Mouse (Mus musculus) cortical plate, adult 2 months (tissue): Measurements from ENCODE around the gene Gmeb2.

Source experiments
- CTCF ChIP-seq: fragments of 200-500 bp; IDR thresholded peaks from 2 replicates; pipeline ENCODE4 v1.5.1; 2011; ENCODE audit warnings: mild to moderate bottlenecking, control low read depth, low read length; ENCODE audit not compliant: insufficient read depth; ENCODE audit errors: extremely low read depth
- POLR2A ChIP-seq: fragments of 200-500 bp; IDR thresholded peaks from 2 replicates; pipeline ENCODE4 v1.6.1; 2011; ENCODE audit warnings: mild to moderate bottlenecking, low read length, control low read depth; ENCODE audit not compliant: insufficient read depth; ENCODE audit errors: extremely low read depth

GRCm38 (mm10) chr2:181320103-181320499 is 32.3 kb upstream of the Gmeb2 start:
- TF ChIP-seq CTCF (no peak), POLR2A (no peak)
